Mouse (Mus musculus) embryonic fibroblast, embryonic 13.5 days (primary cell): ENCODE measurements at regions not wholly inside any gene's neighbourhood (a gene's known extent, or its start where the extent isn't known, plus 50 kb on each side); places are given as distances from the start of the nearest gene placed in this dataset.

ENCODE experiments used
- CTCF ChIP-seq: IDR thresholded peaks from 2 replicates; pipeline ENCODE4 v1.5.1; 2011; ENCODE audit warnings: mild to moderate bottlenecking, control low read depth, low read length, moderate library complexity, borderline replicate concordance; ENCODE audit not compliant: insufficient read depth
- POLR2A ChIP-seq: IDR thresholded peaks from 2 replicates; pipeline ENCODE4 v1.6.1; 2011; ENCODE audit warnings: low read depth, mild to moderate bottlenecking, control low read depth, low read length, moderate library complexity

- TF ChIP-seq CTCF (no peak), POLR2A (no peak)
Observed at GRCm38 (mm10) chr6:51024756-51025155, 370.5 kb upstream of the Npvf start.
